Mouse (Mus musculus) midbrain, embryonic 10.5 days (tissue): ENCODE data around the gene Ppp1r27. TPM values are rescaled to one million over a fixed set of nuclear protein-coding genes. Genes with fewer than 3 reads are reported as not detected.
"Not testable (repeated sequence)": the region's sequence is repeated elsewhere in the genome, so short reads cannot be mapped to it uniquely, and the experiment has no call there.

Experiments
- DNase-seq: peaks from one replicate; pipeline ENCODE4 v3.0.0-alpha.2; 2017; ENCODE audit warnings: low spot score
- H3K27ac ChIP-seq: fragments of 300-500 bp; sonication (generic); replicated peaks from 2 replicates; pipeline ENCODE4 v1.5.1; 2016; ENCODE audit warnings: mild to moderate bottlenecking
- H3K27me3 ChIP-seq: fragments of 300-500 bp; sonication (generic); 2 replicates; pipeline ENCODE4 v1.6.1; 2016; ENCODE audit warnings: low read depth, mild to moderate bottlenecking; ENCODE audit not compliant: poor library complexity, severe bottlenecking
- H3K36me3 ChIP-seq: fragments of 300-500 bp; sonication (generic); 2 replicates; pipeline ENCODE4 v1.6.1; 2016; ENCODE audit warnings: mild to moderate bottlenecking, moderate library complexity
- H3K4me1 ChIP-seq: fragments of 300-500 bp; sonication (generic); 2 replicates; pipeline ENCODE4 v1.6.1; 2016
- H3K4me3 ChIP-seq: fragments of 300-500 bp; sonication (generic); 2 replicates; pipeline ENCODE4 v1.5.1; 2016; ENCODE audit warnings: mild to moderate bottlenecking, moderate library complexity
- H3K9me3 ChIP-seq: fragments of 300-500 bp; sonication (generic); replicated peaks from 2 replicates; pipeline ENCODE4 v1.6.1; 2016; ENCODE audit warnings: mild to moderate bottlenecking
- WGBS: fragments of 180-500 bp; shearing (Covaris S2); methylation state at CpG from one replicate; pipeline ENCODE4 v1.1.7; 2016; 5-methylcytosine and 5-hydroxymethylcytosine counted together
- polyA plus RNA-seq: library from polyadenylated mRNA; unstranded; fragments of >200 nt; fragmentation: Nextera tagmentation; extraction: Ambion mirVana; gene quantifications from 2 replicates; pipeline ENCODE4 v1.2.1, GENCODE M21; 2016

Ppp1r27 gene
- not detected in 2 replicates for polyA plus RNA-seq

DNA sequence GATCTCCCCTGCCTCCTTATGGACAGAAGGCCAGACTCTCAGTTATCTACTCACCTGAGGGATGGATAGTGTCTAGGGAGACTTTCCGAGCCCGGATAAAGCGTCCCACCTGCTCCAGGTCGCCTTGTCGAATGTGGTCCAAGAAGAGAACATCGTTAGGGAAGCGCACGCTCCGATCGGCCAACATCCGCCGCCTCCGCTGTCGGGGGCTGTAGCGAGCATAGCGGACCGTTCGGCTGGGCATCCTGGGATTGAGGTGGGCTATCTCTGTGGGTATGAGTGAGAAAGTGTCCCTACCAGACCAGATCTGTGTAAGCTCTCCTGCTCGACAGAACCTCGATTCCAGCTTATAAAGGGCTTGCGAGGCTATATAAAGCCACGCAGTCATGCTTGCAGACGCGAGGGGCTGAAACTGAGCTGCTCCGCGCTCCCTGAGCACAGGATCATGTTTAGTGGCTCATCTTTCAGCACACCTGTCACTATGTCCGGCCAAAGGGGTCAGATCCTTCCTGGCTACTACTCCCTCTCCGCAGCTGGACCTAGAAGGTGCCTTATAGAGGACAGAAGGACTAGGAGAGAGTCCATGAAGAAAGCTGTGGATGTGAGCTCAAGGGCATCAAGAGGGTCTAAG lies at the start of gene Ppp1r27:
Gene Ppp1r27 (minus strand): TSS at position 323 of the 631 bp plus-strand sequence.
- Histone ChIP-seq H3K27ac (peak within 1 kb of the TSS; percentile 96), H3K27me3 (no peaks in the 10 kb centered on the region), H3K4me1 (peaks cover 35% of the 10 kb centered on the region), H3K9me3 (no peaks in the 10 kb centered on the region), H3K36me3 (peaks cover 15% of the 10 kb centered on the region), H3K4me3 (peak within 1 kb of the TSS; percentile 100)
- 95% methylated on average over 28 of the region's 28 CpGs for WGBS
- no peak for DNase-seq

DNA sequence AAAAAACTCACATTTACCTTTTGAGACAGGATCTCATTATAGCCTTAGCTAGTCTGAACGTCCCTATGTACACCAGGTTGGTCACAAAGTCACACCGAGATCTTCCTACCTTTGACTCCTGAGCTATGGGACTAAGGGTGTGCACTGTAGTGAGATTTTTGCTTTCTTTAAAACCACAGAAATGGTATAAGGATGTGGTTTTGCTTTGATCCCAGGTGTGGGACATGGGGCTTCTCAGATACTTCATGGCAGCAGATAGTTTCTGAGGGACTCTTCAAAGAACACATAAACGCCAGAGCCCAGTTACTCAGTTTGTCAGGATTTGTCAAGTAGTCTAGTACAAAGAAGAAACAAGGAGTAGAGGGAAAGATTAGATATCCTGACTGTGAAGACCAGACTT lies 49.8 kb upstream of the Ppp1r27 start:
- Histone ChIP-seq H3K36me3 (peaks cover 77% of the 10 kb centered on the region), H3K27me3 (no peaks in the 10 kb centered on the region), H3K4me3 (no peak overlapping the region), H3K9me3 (no peaks in the 10 kb centered on the region), H3K4me1 (peaks cover 36% of the 10 kb centered on the region), H3K27ac (no peak overlapping the region)
- WGBS = 98% methylated on average over 3 of the region's 3 CpGs
- DNase-seq = no peak

DNA sequence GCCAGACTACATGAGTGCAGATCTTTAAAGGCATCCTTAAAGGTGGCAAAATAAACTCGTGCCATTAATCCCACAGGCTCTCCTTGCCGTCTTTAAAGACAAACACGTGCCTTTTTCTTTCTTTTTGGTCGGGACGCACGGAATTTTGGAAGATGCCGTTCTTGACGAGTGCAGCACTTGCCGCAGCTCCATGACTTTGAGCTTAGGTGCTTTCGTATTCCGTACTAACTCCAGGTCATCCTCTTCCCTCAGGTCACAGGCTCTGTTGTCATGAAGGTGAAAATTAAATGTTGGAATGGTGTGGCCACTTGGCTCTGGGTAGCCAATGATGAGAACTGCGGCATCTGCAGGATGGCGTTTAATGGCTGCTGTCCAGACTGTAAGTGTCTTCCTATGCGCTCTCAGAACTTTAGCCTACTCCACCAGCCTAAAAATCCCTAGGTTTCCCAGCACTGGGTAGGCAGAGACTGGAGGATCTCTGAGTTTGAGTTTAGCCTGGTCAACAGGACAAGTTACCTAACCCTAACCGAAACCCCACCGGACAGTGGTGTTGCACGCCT lies 48.1 kb upstream of the Ppp1r27 start:
- Histone ChIP-seq H3K9me3 (no peaks in the 10 kb centered on the region), H3K4me1 (peaks cover 37% of the 10 kb centered on the region), H3K27ac (peak overlapping the region; percentile 99), H3K4me3 (peak overlapping the region; percentile 99), H3K27me3 (no peaks in the 10 kb centered on the region), H3K36me3 (peaks cover 77% of the 10 kb centered on the region)
- WGBS = 51% methylated on average over 17 of the region's 17 CpGs
- no peak for DNase-seq

DNA sequence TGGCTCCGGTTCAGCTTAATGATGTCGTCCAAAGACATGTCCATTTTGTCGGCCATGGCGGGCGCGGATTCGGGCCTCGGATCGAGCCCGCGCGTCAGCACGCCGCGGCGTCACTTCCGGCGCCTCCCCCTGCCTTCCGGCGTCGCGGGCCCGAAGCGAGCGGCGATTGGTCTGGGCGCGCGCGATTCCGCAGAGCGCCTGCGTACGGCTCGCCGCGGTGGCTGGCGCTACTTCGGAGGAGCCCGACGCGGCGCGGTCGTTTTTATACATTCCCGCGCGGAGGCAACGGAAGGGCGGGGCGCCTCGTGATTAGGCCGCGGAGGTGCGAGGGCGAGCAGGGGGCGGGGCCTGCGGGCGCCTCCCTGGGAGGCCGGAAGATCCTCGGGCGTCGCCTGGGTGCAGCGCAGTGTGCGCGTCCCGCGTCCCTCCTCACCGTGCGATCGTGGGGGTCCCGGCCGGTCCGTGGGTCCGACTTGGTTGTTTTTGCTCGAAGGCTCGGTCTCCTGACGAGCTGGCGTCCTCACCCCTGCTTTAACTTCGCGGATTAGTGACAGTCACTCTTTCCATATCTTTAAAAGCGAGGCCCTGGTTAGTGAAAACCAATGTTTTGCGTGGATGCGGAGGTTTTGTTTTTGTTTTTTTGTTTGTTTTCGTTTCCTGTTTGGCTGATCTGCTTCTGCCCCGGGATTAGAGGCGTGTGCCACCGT lies 47.5 kb upstream of the Ppp1r27 start, which contains the start of the genes Alyref and Anapc11:
Gene Alyref (minus strand): TSS at position 83 of the 707 bp plus-strand sequence.
Gene Anapc11 (plus strand): TSS at position 139 of the 707 bp plus-strand sequence.
- peak; percentile 95 for DNase-seq
- peak within 1 kb of the TSS; percentile 99 for H3K27ac ChIP-seq

DNA sequence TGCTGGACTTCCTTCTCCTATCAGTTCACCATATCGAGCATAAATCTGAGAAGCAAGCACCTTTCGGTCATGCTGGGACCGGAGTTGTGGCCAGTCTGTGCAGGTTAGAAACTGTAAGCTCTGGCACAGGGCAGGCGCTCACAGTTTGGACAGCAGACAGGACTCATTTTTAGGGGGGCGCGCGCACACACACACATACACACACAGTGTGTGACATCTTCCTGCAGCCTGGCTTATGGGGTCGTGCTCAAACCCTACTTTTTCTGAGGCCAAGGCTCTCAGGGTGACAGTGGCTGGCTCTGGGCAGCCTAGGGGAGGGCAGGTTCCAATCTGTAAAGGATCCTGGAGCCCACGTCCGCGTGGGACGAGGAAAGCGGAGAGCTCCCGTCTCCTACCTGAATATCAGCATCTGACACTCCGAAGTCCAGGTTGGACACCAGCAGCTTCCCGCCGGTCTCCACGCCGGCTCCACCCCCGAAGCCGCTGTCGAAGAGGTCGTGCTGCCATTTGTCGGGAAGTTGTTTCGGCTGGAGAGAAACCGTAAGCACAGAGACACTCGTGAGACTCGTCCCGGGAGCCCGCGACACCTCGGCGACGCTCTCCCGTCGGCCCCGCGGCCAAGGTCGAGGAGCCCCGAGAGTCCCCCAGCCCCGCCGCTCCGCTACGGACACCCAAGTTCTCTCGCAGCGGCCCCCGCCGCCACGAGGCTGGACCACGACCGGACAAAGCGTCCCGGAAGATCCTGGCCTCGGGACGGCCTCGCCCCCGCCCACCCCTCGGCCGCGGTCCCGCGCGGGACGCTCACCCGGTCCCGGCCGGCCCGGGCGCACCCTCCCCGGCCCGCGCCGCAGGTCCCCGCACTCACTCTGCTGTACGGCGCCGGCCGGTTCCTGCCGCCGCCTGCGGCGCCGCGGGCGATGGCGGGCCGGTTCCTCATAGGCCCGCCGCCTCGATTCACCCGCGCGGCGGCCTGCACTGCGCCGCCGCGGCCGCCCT lies 46.6 kb upstream of the Ppp1r27 start:
- DNase-seq = no peak
- peaks cover 37% of the 10 kb centered on the region for H3K4me1 ChIP-seq
- H3K9me3 ChIP-seq = no peaks in the 10 kb centered on the region
- 5% methylated on average over 99 of the region's 99 CpGs for WGBS
- H3K36me3 ChIP-seq = peaks cover 77% of the 10 kb centered on the region
- H3K27ac ChIP-seq = peak overlapping the region; percentile 99
- H3K4me3 ChIP-seq = peak overlapping the region; percentile 99
- no peaks in the 10 kb centered on the region for H3K27me3 ChIP-seq

More for the DNA sequence above, 47.5 kb upstream of the Ppp1r27 start, which contains the start of the genes Alyref and Anapc11:
- H3K4me3 ChIP-seq = peak within 1 kb of the TSS; percentile 99
- H3K27me3 ChIP-seq = no peaks in the 10 kb centered on the region
- WGBS = under 1% methylated on average over 88 of the region's 88 CpGs
- no peaks in the 10 kb centered on the region for H3K9me3 ChIP-seq
- peaks cover 37% of the 10 kb centered on the region for H3K4me1 ChIP-seq
- H3K36me3 ChIP-seq = peaks cover 77% of the 10 kb centered on the region

DNA sequence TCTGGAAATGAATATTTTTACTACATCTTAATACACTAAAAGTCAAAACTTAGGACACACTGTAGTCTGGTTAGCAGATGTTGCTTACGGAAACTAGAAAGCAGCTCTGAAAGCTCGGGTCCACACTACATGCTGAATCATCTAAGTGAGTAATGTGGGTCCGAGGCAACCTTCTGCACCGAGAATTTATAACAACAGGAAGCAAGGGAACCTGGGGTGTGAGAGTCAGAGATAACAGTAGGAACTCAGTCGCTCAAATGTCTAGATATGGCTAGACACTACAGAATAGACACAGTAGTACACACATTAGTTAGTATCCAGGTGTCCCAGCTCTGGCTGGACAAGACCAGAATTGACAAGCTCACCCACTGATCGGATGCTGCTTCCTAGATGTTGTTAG lies 37.6 kb upstream of the Ppp1r27 start:
- no peak for DNase-seq
- Histone ChIP-seq H3K27ac (no peak overlapping the region), H3K27me3 (no peaks in the 10 kb centered on the region), H3K9me3 (peaks cover 5% of the 10 kb centered on the region), H3K4me3 (no peak overlapping the region), H3K4me1 (no peaks in the 10 kb centered on the region), H3K36me3 (peaks cover 98% of the 10 kb centered on the region)
- WGBS = 95% methylated on average over 6 of the region's 6 CpGs

DNA sequence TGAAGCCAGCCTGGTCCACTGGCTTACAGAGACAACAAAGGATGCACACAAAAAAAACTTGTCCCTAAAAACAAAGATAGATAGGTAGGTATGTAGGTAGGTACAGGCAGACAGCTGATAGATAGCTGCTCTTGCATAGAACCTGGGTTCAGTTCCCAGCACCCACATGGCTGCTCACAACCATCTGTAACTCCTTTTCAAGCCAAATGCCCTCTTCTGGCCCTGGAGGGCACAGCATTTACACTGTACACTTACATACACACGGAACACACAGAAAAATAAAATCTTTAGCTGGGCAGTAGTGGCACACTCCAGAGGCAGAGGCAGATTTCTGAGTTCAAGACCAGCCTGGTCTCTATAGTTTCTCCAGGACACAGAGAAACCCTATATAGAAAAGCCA lies 33.0 kb upstream of the Ppp1r27 start:
- Histone ChIP-seq H3K4me1 (peaks cover 28% of the 10 kb centered on the region), H3K4me3 (no peak overlapping the region), H3K27me3 (no peaks in the 10 kb centered on the region), H3K36me3 (peaks cover 77% of the 10 kb centered on the region), H3K27ac (no peak overlapping the region), H3K9me3 (peaks cover 5% of the 10 kb centered on the region)
- no peak for DNase-seq
- 91% methylated on average over 1 of the region's 1 CpGs for WGBS

DNA sequence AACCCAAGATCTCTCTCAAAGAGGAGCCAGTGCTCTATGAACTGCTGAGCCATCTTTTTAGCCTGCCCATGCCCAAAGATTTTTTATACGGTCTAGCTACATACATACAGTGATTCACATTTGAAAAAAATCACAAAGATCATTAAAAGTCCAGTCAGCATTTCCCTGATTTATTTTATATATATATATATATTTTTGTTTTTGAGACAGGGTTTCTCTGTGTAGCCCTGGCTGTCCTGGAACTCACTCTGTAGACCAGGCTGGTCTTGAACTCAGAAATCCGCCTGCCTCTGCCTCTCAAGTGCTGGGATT lies 32.0 kb upstream of the Ppp1r27 start:
- H3K36me3 ChIP-seq = peaks cover 77% of the 10 kb centered on the region
- 0 out of 2 replicates have a peak overlapping the region, but pooled peaks have one; percentile 92 for H3K4me3 ChIP-seq
- DNase-seq, H3K9me3 ChIP-seq, H3K27ac ChIP-seq, H3K27me3 ChIP-seq: not testable (repeated sequence)
- WGBS = 86% methylated on average over 2 of the region's 2 CpGs
- H3K4me1 ChIP-seq = peaks cover 38% of the 10 kb centered on the region

DNA sequence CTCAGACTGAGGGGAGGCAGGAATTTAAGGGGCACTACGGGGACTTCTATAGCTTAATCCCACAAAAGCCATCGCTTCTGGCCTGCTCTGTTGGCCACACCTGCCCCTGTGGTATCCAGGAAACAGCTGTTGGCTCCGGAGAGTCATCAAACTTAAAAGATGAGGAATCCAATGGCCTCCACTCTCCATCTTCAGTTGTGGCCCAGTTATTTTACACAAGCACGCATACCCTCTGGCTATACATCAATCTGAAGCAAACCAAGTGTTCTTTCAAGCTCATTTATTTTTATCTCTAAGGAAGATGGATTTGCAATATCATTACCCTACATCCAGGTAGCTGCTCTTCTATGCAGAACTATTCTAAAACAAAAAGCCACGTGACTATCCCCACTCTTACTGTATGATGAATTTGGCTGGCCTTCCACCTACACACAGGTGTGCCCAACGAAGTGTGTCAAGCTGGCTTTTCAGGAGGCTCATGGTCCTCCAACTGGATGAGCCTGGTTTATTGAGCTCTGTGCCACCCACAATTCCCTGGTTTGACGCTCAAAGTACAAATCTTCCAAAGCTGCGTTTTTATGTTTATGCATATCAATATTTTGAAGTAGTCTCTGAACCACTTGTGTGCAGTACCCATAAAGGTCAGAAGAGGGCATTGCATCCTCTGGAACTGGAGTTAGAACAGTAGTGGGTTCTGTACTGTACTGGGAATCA lies 31.5 kb upstream of the Ppp1r27 start:
- Histone ChIP-seq H3K27ac (peak overlapping the region; percentile 99), H3K27me3 (no peaks in the 10 kb centered on the region), H3K4me3 (peak overlapping the region; percentile 92), H3K4me1 (peaks cover 38% of the 10 kb centered on the region), H3K9me3 (peaks cover 5% of the 10 kb centered on the region), H3K36me3 (peaks cover 77% of the 10 kb centered on the region)
- DNase-seq = no peak
- WGBS = 68% methylated on average over 8 of the region's 8 CpGs

DNA sequence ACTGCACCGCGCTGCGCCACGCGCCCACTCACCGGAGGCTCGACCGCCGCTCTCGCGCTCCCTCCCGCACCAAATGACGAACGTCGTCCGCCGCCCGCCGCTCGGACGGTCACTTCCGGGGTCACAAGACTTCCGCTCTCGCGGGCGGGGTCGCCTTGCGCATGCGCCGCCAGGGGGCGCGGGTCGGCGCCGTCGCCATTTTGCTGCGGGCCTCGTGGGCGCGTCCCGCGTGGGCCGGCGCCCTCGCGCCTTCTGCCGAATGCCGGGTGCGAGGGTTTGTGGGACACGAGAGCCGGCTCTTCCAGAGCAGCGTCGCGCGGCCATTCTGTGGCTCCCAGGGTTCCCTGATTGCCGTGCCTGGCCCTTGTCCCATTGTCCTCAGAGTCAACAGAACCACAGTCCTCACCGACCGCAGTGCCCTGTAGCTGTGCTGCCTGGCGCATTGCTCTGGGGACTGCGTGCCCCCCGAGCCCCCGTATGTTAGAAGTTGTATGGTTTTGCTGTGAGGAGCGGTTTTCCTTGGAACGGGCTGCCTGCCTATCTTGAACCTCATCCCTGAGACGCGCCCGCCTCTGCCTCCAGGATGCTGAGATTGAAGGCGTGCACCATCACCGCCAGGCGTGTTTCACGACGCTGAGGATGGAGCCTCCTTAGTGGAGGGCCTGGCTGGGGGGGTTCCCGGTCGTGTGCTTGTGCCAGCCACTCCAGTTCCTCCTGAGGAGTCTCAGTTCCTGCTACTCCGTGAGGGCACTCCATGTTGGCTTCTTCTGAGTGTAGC lies 30.7 kb upstream of the Ppp1r27 start, which contains the start of gene Arhgdia:
Gene Arhgdia (minus strand): TSS at position 135 of the 778 bp plus-strand sequence.
- H3K4me3 ChIP-seq = peak within 1 kb of the TSS; percentile 92
- H3K36me3 ChIP-seq = peaks cover 77% of the 10 kb centered on the region
- H3K9me3 ChIP-seq = peaks cover 5% of the 10 kb centered on the region
- peak; percentile 89 for DNase-seq
- peaks cover 38% of the 10 kb centered on the region for H3K4me1 ChIP-seq
- H3K27me3 ChIP-seq = no peaks in the 10 kb centered on the region
- 4% methylated on average over 72 of the region's 75 CpGs for WGBS
- peak within 1 kb of the TSS; percentile 99 for H3K27ac ChIP-seq

DNA sequence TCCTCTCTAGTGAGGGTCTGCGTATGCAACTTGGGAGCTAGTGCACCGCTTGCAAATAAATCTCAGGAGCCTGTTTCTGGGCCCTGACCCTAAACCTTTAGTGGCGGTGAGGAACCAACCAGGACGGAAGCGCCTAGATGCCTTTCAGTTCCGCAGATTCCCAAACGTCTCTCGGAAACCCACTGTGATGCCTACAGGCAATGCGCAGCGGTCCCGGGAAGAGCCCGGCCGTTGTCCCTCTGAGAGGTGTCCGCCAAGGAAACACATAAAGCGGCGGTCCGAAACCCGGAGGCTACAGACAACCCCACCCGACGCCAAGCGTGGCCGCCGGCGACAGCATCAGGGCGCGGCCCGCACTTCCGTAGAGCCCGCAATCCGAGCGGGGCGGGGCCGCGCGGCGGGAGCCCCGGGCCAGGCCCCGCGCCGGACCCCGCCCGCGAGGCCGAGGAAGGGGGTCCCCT lies 30.0 kb upstream of the Ppp1r27 start:
- H3K27ac ChIP-seq = peak overlapping the region; percentile 99
- under 1% methylated on average over 44 of the region's 44 CpGs for WGBS
- H3K9me3 ChIP-seq = peaks cover 5% of the 10 kb centered on the region

More for the DNA sequence above, 30.0 kb upstream of the Ppp1r27 start:
- H3K27me3 ChIP-seq = no peaks in the 10 kb centered on the region
- H3K4me1 ChIP-seq = peaks cover 38% of the 10 kb centered on the region
- H3K4me3 ChIP-seq = peak overlapping the region; percentile 92
- no peak for DNase-seq
- peaks cover 73% of the 10 kb centered on the region for H3K36me3 ChIP-seq
